Mouse (Mus musculus) midbrain, embryonic 11.5 days (tissue): Measurements from ENCODE around the gene Gm45140. TPM values are rescaled to one million over a fixed set of nuclear protein-coding genes. Genes with fewer than 3 reads are reported as not detected.
A peak's percentile ranks its signal among the peaks of the same experiment; 100 is the strongest.

Experiments used
- ATAC-seq: fragments of 200-750 bp; cut with Nextera tagmentation; 2 replicates; pipeline ENCODE4 v1.8.0; 2017; ENCODE audit warnings: moderate TSS enrichment, moderate library complexity; ENCODE audit not compliant: low FRiP score
- DNase-seq: peaks from one replicate; pipeline ENCODE4 v3.0.0; 2015; ENCODE audit warnings: low spot score; ENCODE audit errors: missing footprints
- H3K27ac ChIP-seq: fragments of 300-500 bp; sonication (generic); 2 replicates; pipeline ENCODE4 v1.5.1; 2014; ENCODE audit warnings: low read depth, low read length
- H3K27me3 ChIP-seq: fragments of 300-500 bp; sonication (generic); 2 replicates; pipeline ENCODE4 v1.6.1; 2014; ENCODE audit warnings: mild to moderate bottlenecking, low read length, moderate library complexity, mixed read lengths; ENCODE audit not compliant: control insufficient read depth, insufficient read depth
- H3K36me3 ChIP-seq: fragments of 300-500 bp; sonication (generic); 2 replicates; pipeline ENCODE4 v1.6.1; 2014; ENCODE audit warnings: mild to moderate bottlenecking, low read length, moderate library complexity, mixed read lengths; ENCODE audit not compliant: control insufficient read depth, insufficient read depth
- H3K4me1 ChIP-seq: fragments of 300-500 bp; sonication (generic); 2 replicates; pipeline ENCODE4 v1.6.1; 2014; ENCODE audit warnings: low read length; ENCODE audit not compliant: control insufficient read depth, insufficient read depth
- H3K4me2 ChIP-seq: fragments of 300-500 bp; sonication (generic); 2 replicates; pipeline ENCODE4 v1.6.1; 2014; ENCODE audit warnings: mild to moderate bottlenecking, moderate library complexity
- H3K4me3 ChIP-seq: fragments of 300-500 bp; sonication (generic); 2 replicates; pipeline ENCODE4 v1.5.1; 2014; ENCODE audit warnings: low read depth, low read length
- H3K9ac ChIP-seq: fragments of 300-500 bp; sonication (generic); 2 replicates; pipeline ENCODE4 v1.6.1; 2014; ENCODE audit warnings: low read length
- H3K9me3 ChIP-seq: fragments of 300-500 bp; sonication (generic); 2 replicates; pipeline ENCODE4 v1.6.1; 2016; ENCODE audit warnings: low read length; ENCODE audit not compliant: control insufficient read depth
- WGBS: fragments of 180-500 bp; shearing (Covaris S2); extraction: QIAGEN DNeasy Blood & Tissue Kit; methylation state at CpG from one replicate; pipeline ENCODE4 v1.1.7; 2014; 5-methylcytosine and 5-hydroxymethylcytosine counted together
- polyA plus RNA-seq: library from polyadenylated mRNA; unstranded; fragments of >200 nt; fragmentation: Nextera tagmentation; extraction: Ambion mirVana; gene quantifications from 2 replicates; pipeline ENCODE4 v1.2.1, GENCODE M21; 2014

The Gm45140 gene
- polyA plus RNA-seq, 1 experiment from 2014 or later: 1.9 TPM

DNA sequence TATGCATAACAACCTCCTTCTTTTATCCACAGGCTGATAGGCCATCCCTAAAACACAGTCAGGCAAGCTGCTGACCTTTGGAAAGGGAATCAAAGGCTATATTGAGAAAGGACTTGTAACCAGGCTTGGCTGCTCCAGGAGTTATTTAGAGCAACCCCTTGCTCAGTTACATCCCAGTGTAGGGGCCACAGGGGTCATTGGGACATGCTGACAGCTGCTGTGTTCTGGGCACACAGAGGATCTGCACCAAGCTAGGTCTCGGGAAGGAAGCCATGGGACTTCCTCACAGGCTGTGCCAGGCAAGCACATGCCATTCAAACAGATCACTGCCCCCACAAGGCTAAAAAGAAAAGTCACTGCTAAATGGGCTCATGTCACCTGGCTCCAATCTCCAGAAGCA, 37.5 kb upstream of the Gm45140 start:
- WGBS: 56% methylated on average over 1 of the region's 1 CpGs

DNA sequence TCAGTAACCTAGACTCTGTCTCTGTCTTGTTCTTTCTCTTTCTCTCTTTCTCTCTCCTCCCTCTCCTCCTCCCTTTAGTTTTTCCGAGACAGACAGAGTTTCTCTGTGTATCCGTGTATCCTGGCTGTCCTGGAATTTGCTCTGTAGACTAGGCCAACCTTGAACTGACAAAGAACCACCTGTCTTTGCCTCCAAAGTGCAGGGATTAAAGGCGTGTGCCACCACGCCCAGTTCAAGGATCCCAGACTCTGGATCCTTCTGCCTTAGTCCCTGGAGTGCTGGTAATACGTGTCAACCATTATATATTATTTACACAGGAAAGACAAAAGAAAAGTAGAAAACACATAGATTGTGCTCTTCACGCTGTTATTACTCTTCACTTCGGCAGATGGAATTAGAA, 35.6 kb upstream of the Gm45140 start:
- Histone ChIP-seq H3K9ac (no peak overlapping the region), H3K27me3 (no peaks in the 10 kb centered on the region), H3K4me2 (no peak overlapping the region), H3K36me3 (no peaks in the 10 kb centered on the region), H3K4me1 (no peaks in the 10 kb centered on the region), H3K27ac (no peak overlapping the region), H3K4me3 (no peak overlapping the region), H3K9me3 (no peaks in the 10 kb centered on the region)
- ATAC-seq: no peak
- DNase-seq: peak; percentile 47
- 86% methylated on average over 7 of the region's 7 CpGs for WGBS

More for the DNA sequence above, 37.5 kb upstream of the Gm45140 start:
- DNase-seq (peak; percentile 26), ATAC-seq (no peak)
- Histone ChIP-seq H3K4me2 (no peak overlapping the region), H3K9me3 (no peaks in the 10 kb centered on the region), H3K27me3 (no peaks in the 10 kb centered on the region), H3K9ac (no peak overlapping the region), H3K27ac (no peak overlapping the region), H3K4me3 (no peak overlapping the region), H3K4me1 (no peaks in the 10 kb centered on the region), H3K36me3 (no peaks in the 10 kb centered on the region)

DNA sequence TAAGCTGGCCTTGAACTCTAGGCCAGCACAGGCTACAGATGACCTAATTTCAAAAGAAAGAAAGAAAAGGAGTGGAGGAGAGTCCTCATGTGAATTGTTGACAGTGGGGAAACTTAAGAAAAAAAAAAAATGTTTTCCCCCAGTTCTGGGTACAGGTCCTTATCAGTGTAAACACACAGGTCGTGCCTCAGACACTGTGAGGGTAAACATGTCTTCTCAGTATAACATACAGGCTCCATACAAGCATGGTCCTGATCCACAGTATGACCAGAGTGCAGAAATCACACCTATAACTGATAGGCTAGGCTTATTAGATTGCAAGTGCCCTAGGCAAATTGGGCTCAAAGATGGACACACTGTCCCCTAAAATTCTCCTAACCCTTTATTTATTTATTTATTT, 34.8 kb upstream of the Gm45140 start:
- no peak overlapping the region for H3K9ac ChIP-seq
- DNase-seq (no peak), ATAC-seq (no peak)
- H3K4me2 ChIP-seq: no peak overlapping the region
- no peaks in the 10 kb centered on the region for H3K27me3 ChIP-seq
- no peaks in the 10 kb centered on the region for H3K4me1 ChIP-seq
- 77% methylated on average over 1 of the region's 1 CpGs for WGBS
- H3K4me3 ChIP-seq: no peak overlapping the region
- no peaks in the 10 kb centered on the region for H3K9me3 ChIP-seq
- H3K27ac ChIP-seq: no peak overlapping the region
- no peaks in the 10 kb centered on the region for H3K36me3 ChIP-seq

DNA sequence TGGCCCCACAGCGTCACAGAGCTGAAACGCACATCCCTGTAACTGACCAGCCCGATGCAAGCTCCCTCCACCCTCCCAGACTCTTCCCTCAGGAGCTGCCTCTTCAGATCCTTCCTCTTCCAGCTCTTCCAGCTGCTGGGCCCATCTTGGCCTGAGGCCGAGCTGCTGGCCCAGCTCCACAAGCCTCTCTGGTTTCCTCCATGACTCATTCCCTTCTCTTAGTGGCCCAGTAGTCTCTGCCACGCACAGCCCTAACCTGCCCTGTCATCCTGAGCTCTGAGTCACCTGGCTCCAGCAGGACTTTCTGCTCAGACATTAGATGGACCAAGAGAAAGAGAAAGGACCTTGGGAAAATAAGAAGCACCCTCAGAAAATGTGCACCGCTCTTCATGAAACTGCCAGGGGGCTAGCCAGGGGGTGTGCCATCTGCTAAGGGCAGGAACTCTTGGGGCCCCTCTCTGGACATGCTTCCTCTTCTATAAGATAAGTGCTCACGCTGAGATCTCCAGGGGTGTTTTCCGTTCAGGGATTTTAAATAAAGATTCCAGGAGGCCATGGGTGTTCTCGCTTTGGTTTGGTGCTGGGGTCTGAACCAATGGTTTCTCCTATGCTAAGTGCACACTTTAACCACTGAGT, 33.4 kb upstream of the Gm45140 start:
- no peak overlapping the region for H3K27ac ChIP-seq
- no peaks in the 10 kb centered on the region for H3K9me3 ChIP-seq
- DNase-seq (no peak), ATAC-seq (no peak)
- H3K9ac ChIP-seq: no peak overlapping the region
- H3K27me3 ChIP-seq: no peaks in the 10 kb centered on the region
- 78% methylated on average over 9 of the region's 9 CpGs for WGBS
- no peaks in the 10 kb centered on the region for H3K36me3 ChIP-seq
- no peak overlapping the region for H3K4me3 ChIP-seq
- H3K4me2 ChIP-seq: no peak overlapping the region
- no peaks in the 10 kb centered on the region for H3K4me1 ChIP-seq

DNA sequence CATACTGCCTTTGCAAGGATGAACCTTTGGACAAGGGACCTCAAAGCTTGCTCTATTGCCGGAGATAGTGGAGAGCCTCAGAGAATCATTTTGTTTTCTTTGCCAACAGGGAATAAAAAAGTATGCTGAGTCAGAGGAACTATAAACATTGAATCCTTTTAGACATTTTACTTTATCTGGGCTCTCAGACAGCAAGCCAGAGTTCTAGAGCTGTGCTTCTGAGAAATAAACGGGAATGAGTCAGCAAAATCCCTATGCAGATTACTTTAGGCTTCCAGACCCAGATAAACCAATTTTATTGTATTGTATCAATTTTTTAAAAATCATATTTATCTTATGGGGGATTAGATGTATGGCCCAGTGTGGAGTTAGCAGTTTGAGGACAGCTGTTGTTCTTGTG, 31.7 kb upstream of the Gm45140 start:
- ATAC-seq (no peak), DNase-seq (no peak)
- Histone ChIP-seq H3K9ac (no peak overlapping the region), H3K4me2 (no peak overlapping the region), H3K27ac (no peak overlapping the region), H3K4me1 (no peaks in the 10 kb centered on the region), H3K36me3 (no peaks in the 10 kb centered on the region), H3K9me3 (no peaks in the 10 kb centered on the region), H3K27me3 (no peaks in the 10 kb centered on the region), H3K4me3 (no peak overlapping the region)
- 83% methylated on average over 2 of the region's 2 CpGs for WGBS

DNA sequence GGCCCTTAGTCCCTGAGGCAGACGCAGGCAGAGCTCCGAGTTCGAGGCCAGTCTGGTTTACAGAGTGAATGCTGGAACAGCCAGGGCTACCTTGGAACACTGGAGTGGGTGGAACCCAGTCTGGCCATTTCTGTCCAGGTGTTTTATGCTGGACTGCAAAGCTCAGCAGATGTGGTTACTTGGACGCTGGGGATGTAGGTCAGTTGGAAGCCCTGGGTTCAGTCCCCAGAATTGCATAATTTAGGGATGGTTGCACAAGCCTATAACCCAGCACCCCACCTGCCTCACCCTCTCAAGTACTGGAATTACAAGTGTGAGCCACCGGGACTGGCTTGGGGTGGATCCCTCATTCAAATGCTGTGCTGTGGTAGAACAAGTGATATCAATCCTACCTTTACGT, 30.6 kb upstream of the Gm45140 start:
- H3K27ac ChIP-seq: no peak overlapping the region
- H3K36me3 ChIP-seq: no peaks in the 10 kb centered on the region
- no peak overlapping the region for H3K9ac ChIP-seq
- H3K9me3 ChIP-seq: no peaks in the 10 kb centered on the region
- H3K4me1 ChIP-seq: no peaks in the 10 kb centered on the region
- ATAC-seq (no peak), DNase-seq (no peak)
- H3K4me3 ChIP-seq: no peak overlapping the region
- no peak overlapping the region for H3K4me2 ChIP-seq
- H3K27me3 ChIP-seq: no peaks in the 10 kb centered on the region
- WGBS: 83% methylated on average over 6 of the region's 6 CpGs

DNA sequence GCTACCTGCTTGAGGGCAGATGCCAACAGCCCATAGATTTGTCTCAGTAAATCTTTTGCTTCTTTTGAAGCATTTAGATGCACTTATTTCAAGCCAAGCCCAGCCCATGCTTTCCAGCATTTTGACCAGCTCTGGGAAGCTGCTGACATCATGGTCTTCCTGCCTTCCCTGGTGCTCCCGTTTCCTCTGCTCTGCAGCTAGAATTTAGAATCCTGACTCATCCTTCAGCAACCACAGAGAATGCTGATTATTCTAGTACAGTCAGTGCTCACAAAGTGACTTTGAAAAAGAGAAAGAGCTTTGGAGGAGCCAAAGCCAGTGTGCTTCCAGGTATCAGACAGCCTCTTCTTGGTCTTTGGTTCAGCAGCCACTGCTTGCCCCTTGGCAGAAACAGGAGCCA, 21.5 kb upstream of the Gm45140 start:
- H3K4me1 ChIP-seq: no peaks in the 10 kb centered on the region
- WGBS: 47% methylated on average over 1 of the region's 1 CpGs

DNA sequence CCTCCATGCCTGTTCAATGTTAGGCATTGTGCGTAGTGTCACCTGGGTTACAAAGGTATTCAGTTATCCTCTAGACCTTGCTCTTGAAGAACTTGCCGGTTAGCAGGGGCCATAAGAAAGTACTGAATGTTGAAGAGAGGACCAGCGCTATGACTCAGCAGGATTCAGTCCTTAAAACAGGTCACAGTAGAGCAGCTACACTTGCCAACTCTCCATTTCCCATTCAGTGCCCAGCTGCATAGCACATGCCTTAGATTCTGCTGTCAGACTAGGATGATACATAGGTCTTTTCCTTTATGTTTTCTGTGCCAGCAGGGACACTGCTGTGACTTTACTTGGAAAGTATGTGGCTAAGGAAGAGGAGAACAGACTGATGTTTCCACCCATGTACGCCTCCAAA, 17.9 kb upstream of the Gm45140 start:
- H3K27me3 ChIP-seq: no peaks in the 10 kb centered on the region
- no peaks in the 10 kb centered on the region for H3K9me3 ChIP-seq
- WGBS: 88% methylated on average over 4 of the region's 4 CpGs
- no peak overlapping the region for H3K27ac ChIP-seq
- no peak for ATAC-seq
- H3K4me1 ChIP-seq: peaks cover 9% of the 10 kb centered on the region
- H3K36me3 ChIP-seq: no peaks in the 10 kb centered on the region
- H3K4me2 ChIP-seq: no peak overlapping the region
- H3K4me3 ChIP-seq: no peak overlapping the region
- H3K9ac ChIP-seq: no peak overlapping the region
- DNase-seq: peak; percentile 44

More for the DNA sequence above, 21.5 kb upstream of the Gm45140 start:
- ATAC-seq (no peak), DNase-seq (no peak)
- no peak overlapping the region for H3K27ac ChIP-seq
- H3K27me3 ChIP-seq: no peaks in the 10 kb centered on the region
- no peak overlapping the region for H3K4me3 ChIP-seq
- no peak overlapping the region for H3K9ac ChIP-seq
- no peak overlapping the region for H3K4me2 ChIP-seq
- H3K36me3 ChIP-seq: no peaks in the 10 kb centered on the region
- H3K9me3 ChIP-seq: no peaks in the 10 kb centered on the region

DNA sequence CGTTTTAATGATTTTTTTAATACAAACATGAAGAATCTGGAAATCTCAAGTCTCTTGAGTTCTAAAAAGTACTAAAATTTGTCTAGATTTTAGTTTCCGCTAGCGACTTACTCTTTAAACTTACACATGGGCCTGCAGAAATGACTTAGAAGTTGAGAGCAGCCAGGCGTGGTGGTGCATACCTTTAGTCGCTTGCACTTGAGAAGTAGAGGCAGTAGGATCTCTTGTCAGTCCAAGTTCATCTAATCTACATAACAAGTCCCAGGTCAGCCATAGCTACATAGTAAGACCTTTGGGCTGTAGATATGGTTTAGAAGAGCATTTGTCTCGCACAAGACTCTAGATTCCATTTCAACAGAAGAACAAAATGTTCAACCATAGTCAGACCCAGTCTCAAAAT, 16.3 kb upstream of the Gm45140 start:
- ATAC-seq (no peak), DNase-seq (peak; percentile 57)
- WGBS: 80% methylated on average over 6 of the region's 6 CpGs
- no peaks in the 10 kb centered on the region for H3K36me3 ChIP-seq
- no peak overlapping the region for H3K9ac ChIP-seq
- no peak overlapping the region for H3K4me3 ChIP-seq
- peaks cover 11% of the 10 kb centered on the region for H3K4me1 ChIP-seq
- H3K27me3 ChIP-seq: no peaks in the 10 kb centered on the region
- no peak overlapping the region for H3K4me2 ChIP-seq
- H3K9me3 ChIP-seq: no peaks in the 10 kb centered on the region
- H3K27ac ChIP-seq: no peak overlapping the region
